In the genomic region with DNA sequence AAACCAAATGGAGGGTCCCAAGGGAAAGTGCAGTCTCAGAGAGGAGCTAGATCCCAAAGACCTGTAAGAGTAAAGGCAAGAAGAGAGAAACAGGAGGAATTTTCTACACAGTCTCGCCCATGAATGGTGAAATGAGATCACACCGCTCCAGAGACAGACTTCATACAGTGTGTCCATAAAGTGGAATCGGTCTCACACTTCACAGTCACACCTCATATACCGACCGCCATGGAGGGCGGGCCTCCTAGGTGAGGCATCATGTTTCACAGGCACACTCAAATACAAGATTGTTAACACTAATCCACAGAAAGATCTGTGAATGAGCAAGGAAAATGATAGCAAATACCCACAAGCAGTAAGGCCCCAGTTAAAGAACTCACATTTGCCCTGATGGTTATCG, we compare ENCODE assay signal across 26 mouse cellular contexts.
DNase-seq lines count a peak whose midpoint lies in the region; ATAC-seq and TF ChIP-seq lines count a peak whose summit lies in the region.
"Had no signal": no experiment of that assay in that cellular context is flagged by ENCODE, and none has a peak within 500 bp of the region (broad histone marks: within the 10 kb centered on the region; RNA-seq: fewer than 3 reads in every experiment).

No protein-coding gene starts in this region.

- TF ChIP-seq POLR2A in limb, embryonic 14.5 days (IDR thresholded peaks at IDR 0.05; ENCODE audit: borderline replicate concordance, extremely low read depth, insufficient read depth, insufficient read length), result no peak

- H3K27me3 ChIP-seq in forebrain, embryonic 11.5 days (ENCODE audit: control insufficient read depth, insufficient read depth, low read length), result no peaks in the 10 kb centered on the region
- no peaks in the 10 kb centered on the region for H3K27me3 ChIP-seq in forebrain, embryonic 12.5 days
- peaks cover 12% of the 10 kb centered on the region for H3K27me3 ChIP-seq in limb, embryonic 12.5 days
- no peaks in the 10 kb centered on the region for H3K27me3 ChIP-seq in limb, embryonic 14.5 days (ENCODE audit: control insufficient read depth, insufficient read depth, low read length)
- H3K27me3 ChIP-seq: embryonic facial prominence, embryonic 12.5 days; heart, embryonic 12.5 days; heart, embryonic 15.5 days had no signal

- 88% methylated on average over 7 of the region's 7 CpGs for WGBS in forebrain, embryonic 11.5 days
- WGBS in forebrain, embryonic 12.5 days, result 87% methylated on average over 7 of the region's 7 CpGs
- WGBS in limb, embryonic 12.5 days, result 22% methylated on average over 7 of the region's 7 CpGs
- 21% methylated on average over 7 of the region's 7 CpGs for WGBS in limb, embryonic 14.5 days

- DNase-seq in forebrain, embryonic 11.5 days (ENCODE audit: low spot score), result no peak
- no peak for DNase-seq in limb, embryonic 14.5 days (ENCODE audit: low spot score)
- no peak for DNase-seq in heart, postnatal 14 days
- no peak for DNase-seq in kidney, adult 18-20 months
- DNase-seq: adrenal gland, adult 2 months; adrenal gland, postnatal 14 days; cerebellum, adult 11 months; cerebellum, adult 2 months; cerebellum, adult 9-11 months; cerebellum, postnatal 25 days; forebrain, postnatal 0 days; gastrocnemius, postnatal 25 days; heart, adult 18-20 months; heart, postnatal 10 days; heart, postnatal 4 days had no signal

- H3K9me3 ChIP-seq in forebrain, embryonic 11.5 days (ENCODE audit: control insufficient read depth, low read length), result no peaks in the 10 kb centered on the region
- no peaks in the 10 kb centered on the region for H3K9me3 ChIP-seq in forebrain, embryonic 12.5 days
- H3K9me3 ChIP-seq in limb, embryonic 12.5 days, result no peaks in the 10 kb centered on the region
- H3K9me3 ChIP-seq in limb, embryonic 14.5 days (ENCODE audit: control insufficient read depth, low read length), result no peaks in the 10 kb centered on the region
- H3K9me3 ChIP-seq: embryonic facial prominence, embryonic 12.5 days; heart, embryonic 12.5 days; heart, embryonic 15.5 days had no signal

- H3K36me3 ChIP-seq in forebrain, embryonic 11.5 days (ENCODE audit: control insufficient read depth, insufficient read depth, low read length), result no peaks in the 10 kb centered on the region
- H3K36me3 ChIP-seq in forebrain, embryonic 12.5 days (replicated peaks), result no peaks in the 10 kb centered on the region
- no peaks in the 10 kb centered on the region for H3K36me3 ChIP-seq in limb, embryonic 12.5 days
- no peaks in the 10 kb centered on the region for H3K36me3 ChIP-seq in limb, embryonic 14.5 days (ENCODE audit: control insufficient read depth, insufficient read depth, low read length)
- H3K36me3 ChIP-seq: embryonic facial prominence, embryonic 12.5 days; heart, embryonic 12.5 days; heart, embryonic 15.5 days had no signal

- H3K4me1 ChIP-seq in forebrain, embryonic 11.5 days (replicated peaks; ENCODE audit: control insufficient read depth, insufficient read depth, low read length), result no peaks in the 10 kb centered on the region
- no peaks in the 10 kb centered on the region for H3K4me1 ChIP-seq in forebrain, embryonic 12.5 days
- H3K4me1 ChIP-seq in limb, embryonic 12.5 days (replicated peaks), result peaks cover 25% of the 10 kb centered on the region; the same call in 1 of the 2 replicates
- H3K4me1 ChIP-seq in limb, embryonic 14.5 days (ENCODE audit: control insufficient read depth, insufficient read depth, low read length), result peaks cover 8% of the 10 kb centered on the region; the same call in 1 of the 2 replicates
- H3K4me1 ChIP-seq: embryonic facial prominence, embryonic 12.5 days; heart, embryonic 12.5 days; heart, embryonic 15.5 days had no signal

- intact Hi-C loops in heart, postnatal 14 days (cut with DNase I), result no loop called here

- H3K9ac ChIP-seq in forebrain, embryonic 11.5 days (ENCODE audit: low read length), result no peak overlapping the region
- no peak overlapping the region for H3K9ac ChIP-seq in forebrain, embryonic 12.5 days
- no peak overlapping the region for H3K9ac ChIP-seq in limb, embryonic 12.5 days (replicated peaks)
- H3K9ac ChIP-seq in limb, embryonic 14.5 days (ENCODE audit: low read depth, low read length, severe bottlenecking), result no peak overlapping the region
- H3K9ac ChIP-seq: embryonic facial prominence, embryonic 12.5 days; forebrain, postnatal 0 days; heart, embryonic 12.5 days; heart, embryonic 15.5 days; hindbrain, embryonic 14.5 days had no signal

- 0 out of 2 replicates have a peak, but pooled peaks have one; percentile 42 for ATAC-seq in forebrain, embryonic 11.5 days (replicated peaks; ENCODE audit: low FRiP score)
- ATAC-seq in forebrain, embryonic 12.5 days (ENCODE audit: low FRiP score), result no peak
- ATAC-seq in limb, embryonic 12.5 days (ENCODE audit: insufficient number of reproducible peaks, insufficient read depth, low FRiP score, low TSS enrichment, low read depth), result peak; percentile 87
- ATAC-seq in limb, embryonic 14.5 days (ENCODE audit: low FRiP score, low read depth), result peak; percentile 63; the same call in 1 of the 2 replicates
- ATAC-seq: CD4-positive, CD25-positive, alpha-beta regulatory T cell, adult 4 months; forebrain, embryonic 14.5 days; forebrain, postnatal 0 days; hindbrain, postnatal 0 days; inflammation-experienced regulatory T-cells, adult 6 months had no signal

- H3K4me2 ChIP-seq in forebrain, embryonic 11.5 days (ENCODE audit: low read depth, low read length, severe bottlenecking), result no peak overlapping the region
- H3K4me2 ChIP-seq in forebrain, embryonic 12.5 days, result no peak overlapping the region
- peak overlapping the region; percentile 21; the same call in 1 of the 2 replicates for H3K4me2 ChIP-seq in limb, embryonic 12.5 days
- no peak overlapping the region for H3K4me2 ChIP-seq in limb, embryonic 14.5 days (replicated peaks; ENCODE audit: low read depth, low read length, severe bottlenecking)
- H3K4me2 ChIP-seq: embryonic facial prominence, embryonic 12.5 days; heart, embryonic 12.5 days; heart, embryonic 15.5 days; hindbrain, embryonic 14.5 days had no signal

- no peak overlapping the region for H3K4me3 ChIP-seq in forebrain, embryonic 11.5 days (ENCODE audit: low read depth, low read length)
- H3K4me3 ChIP-seq in forebrain, embryonic 12.5 days (replicated peaks), result no peak overlapping the region
- no peak overlapping the region for H3K4me3 ChIP-seq in limb, embryonic 12.5 days (replicated peaks)
- H3K4me3 ChIP-seq in limb, embryonic 14.5 days (replicated peaks; ENCODE audit: low read length), result no peak overlapping the region
- H3K4me3 ChIP-seq: embryonic facial prominence, embryonic 12.5 days; erythroblast, embryonic 14.5 days; heart, embryonic 12.5 days; heart, embryonic 15.5 days had no signal

- no peak overlapping the region for H3K27ac ChIP-seq in forebrain, embryonic 11.5 days (ENCODE audit: low read depth, low read length)
- H3K27ac ChIP-seq in forebrain, embryonic 12.5 days, result no peak overlapping the region
- 0 out of 2 replicates have a peak overlapping the region, but pooled peaks have one; percentile 51 for H3K27ac ChIP-seq in limb, embryonic 12.5 days
- no peak overlapping the region for H3K27ac ChIP-seq in limb, embryonic 14.5 days (replicated peaks; ENCODE audit: low read depth, low read length)
- H3K27ac ChIP-seq: embryonic facial prominence, embryonic 12.5 days; heart, embryonic 15.5 days; hindbrain, embryonic 14.5 days; hindbrain, postnatal 0 days had no signal
